Mouse (Mus musculus) cortical plate, adult 2 months (tissue): ENCODE results near the gene Med29.

Source experiments
- CTCF ChIP-seq: fragments of 200-500 bp; IDR thresholded peaks from 2 replicates; pipeline ENCODE4 v1.5.1; 2011; ENCODE audit warnings: mild to moderate bottlenecking, control low read depth, low read length; ENCODE audit not compliant: insufficient read depth; ENCODE audit errors: extremely low read depth
- POLR2A ChIP-seq: fragments of 200-500 bp; IDR thresholded peaks from 2 replicates; pipeline ENCODE4 v1.6.1; 2011; ENCODE audit warnings: mild to moderate bottlenecking, low read length, control low read depth; ENCODE audit not compliant: insufficient read depth; ENCODE audit errors: extremely low read depth

GRCm38 (mm10) chr7:28377190-28378065, 15.1 kb downstream of the Med29 start:
- no peak for TF ChIP-seq POLR2A
- TF ChIP-seq CTCF, result no peak
